Mouse (Mus musculus) Patski (cell line): Measurements from ENCODE around the gene Slc6a1. TPM values are rescaled to one million over a fixed set of nuclear protein-coding genes. Genes with fewer than 3 reads are reported as not detected.

Source experiments
- ATAC-seq: fragments of 100-300 bp; one replicate; pipeline ENCODE4 v1.8.0; 2021
- CTCF ChIA-PET: fragments of 350-600 bp; sonication (Branson Sonifier 250); formaldehyde crosslinking; loops from one replicate; lab custom pipeline; 2022; ENCODE audit warnings: inconsistent platforms; lab: Charles Lee
- POLR2A ChIA-PET: fragments of 350-600 bp; sonication (Branson Sonifier 250); formaldehyde crosslinking; loops from one replicate; lab custom pipeline; 2022; ENCODE audit warnings: antibody characterized with exemption, inconsistent platforms; lab: Charles Lee
- DNase-seq: peaks from one replicate; pipeline ENCODE4 v3.0.0-alpha.2; 2011; ENCODE audit warnings: low read depth, low spot score
- H3K27me3 ChIP-seq: fragments of 371-371 bp; one replicate; pipeline ENCODE4 v1.5.1; 2021
- CTCF ChIP-seq: fragments of 100-300 bp; IDR thresholded peaks from one replicate; pipeline ENCODE4 v1.5.1; 2021
- in situ Hi-C: fragments of 300-500 bp; cut with MboI; formaldehyde crosslinking; loops from 3 replicates; pipeline ENCODE4 v1.11.1; 2018; ENCODE audit warnings: low pct_unique_long_range_greater_than_20kb, mixed read lengths
- polyA plus RNA-seq: library from polyadenylated mRNA; unstranded; gene quantifications from one replicate; pipeline ENCODE4 v1.2.3, GENCODE M21; 2021

Gene Slc6a1
- polyA plus RNA-seq = not detected

DNA sequence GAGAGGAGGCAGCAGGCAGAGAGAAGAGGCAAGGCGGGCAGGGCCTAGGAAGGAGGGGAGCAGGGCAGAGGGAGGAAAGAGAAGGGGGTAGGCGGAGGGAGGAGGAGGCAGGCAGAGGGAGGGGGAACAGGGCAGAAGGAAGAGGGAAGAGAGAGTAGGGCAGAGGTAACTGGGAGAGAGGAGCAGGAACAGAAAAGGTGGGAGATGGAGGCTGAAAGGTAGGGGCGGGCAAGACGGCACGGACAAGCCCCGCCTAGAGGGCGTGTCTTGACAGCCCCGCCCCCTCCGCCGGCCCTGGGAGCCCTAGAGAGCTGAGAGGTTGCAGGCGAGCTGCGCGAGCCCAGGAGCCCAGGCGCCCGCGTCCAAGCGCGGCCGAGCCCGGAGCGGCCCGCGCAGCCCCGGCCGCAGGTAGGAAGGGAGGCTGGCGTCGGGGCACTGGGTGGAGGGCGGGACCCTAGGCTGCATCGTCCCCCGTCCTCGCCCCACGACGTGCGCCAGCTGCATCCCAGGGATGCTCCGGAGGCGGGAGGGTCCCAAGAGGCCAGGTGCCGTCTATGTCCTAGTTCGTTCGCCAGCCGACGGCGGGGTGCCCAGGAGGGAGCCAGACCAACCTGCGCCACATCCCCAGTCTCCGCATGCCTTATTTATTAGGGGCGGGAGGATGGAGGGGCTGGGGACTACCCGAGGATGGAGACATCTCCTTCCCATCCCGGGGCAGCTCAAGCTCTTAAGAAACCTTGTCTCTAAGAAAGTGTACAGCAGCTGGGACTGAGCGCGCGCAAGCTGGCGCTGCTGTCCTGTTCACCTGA, at the start of gene Slc6a1:
Slc6a1 (plus strand) TSS at position 167 of the 809 bp plus-strand sequence.
- ChIA-PET CTCF (no interaction called here), POLR2A (no interaction called here)
- ATAC-seq (no peak), DNase-seq (no peak)
- H3K27me3 ChIP-seq = peaks cover 19% of the 10 kb centered on the region
- TF ChIP-seq CTCF = no peak
- in situ Hi-C loops = no loop called here

GRCm38 (mm10) chr6:114238892-114239644, 43.4 kb upstream of the Slc6a1 start:
- CTCF ChIA-PET = interaction anchor here (1.7 kb wide), 1 partner anchor 11 kb away, joined by 5 read pairs; no protein-coding TSS in a partner anchor
- POLR2A ChIA-PET = no interaction called here
- ATAC-seq (no peak), DNase-seq (no peak)
- TF ChIP-seq CTCF = no peak
- in situ Hi-C loops = no loop called here
- H3K27me3 ChIP-seq = peaks cover 51% of the 10 kb centered on the region

- no peak for ATAC-seq
- TF ChIP-seq CTCF = no peak
Measured at GRCm38 (mm10) chr6:114245665-114246064, 36.8 kb upstream of the Slc6a1 start.

GRCm38 (mm10) chr6:114250311-114250710, 32.1 kb upstream of the Slc6a1 start:
- DNase-seq (no peak), ATAC-seq (peak; percentile 61)
- POLR2A ChIA-PET = no interaction called here
- TF ChIP-seq CTCF = peak; percentile 86
- in situ Hi-C loops = no loop called here
- CTCF ChIA-PET = interaction anchor here (1.2 to 1.5 kb wide), 5 partner anchors 8 to 26 kb away, joined by 3 to 5 read pairs (median 4); no protein-coding TSS in a partner anchor
- H3K27me3 ChIP-seq = peaks cover 11% of the 10 kb centered on the region

More at GRCm38 (mm10) chr6:114245665-114246064, 36.8 kb upstream of the Slc6a1 start:
- peaks cover 21% of the 10 kb centered on the region for H3K27me3 ChIP-seq
- no peak for DNase-seq
- in situ Hi-C loops = no loop called here
- CTCF ChIA-PET = no interaction called here
- POLR2A ChIA-PET = interaction anchor here (0.6 kb wide), 1 partner anchor 16 kb away, joined by 3 read pairs; no protein-coding TSS in a partner anchor

GRCm38 (mm10) chr6:114254927-114255326, 27.5 kb upstream of the Slc6a1 start:
- no peak for TF ChIP-seq CTCF
- no peak for ATAC-seq
- ChIA-PET CTCF (no interaction called here), POLR2A (no interaction called here)
- no peak for DNase-seq
- in situ Hi-C loops = no loop called here
- no peaks in the 10 kb centered on the region for H3K27me3 ChIP-seq

GRCm38 (mm10) chr6:114257762-114258361, 24.6 kb upstream of the Slc6a1 start:
- no peak for TF ChIP-seq CTCF
- ATAC-seq (no peak), DNase-seq (no peak)
- in situ Hi-C loops = no loop called here
- H3K27me3 ChIP-seq = peaks cover 4% of the 10 kb centered on the region
- ChIA-PET POLR2A (no interaction called here), CTCF (no interaction called here)

DNA sequence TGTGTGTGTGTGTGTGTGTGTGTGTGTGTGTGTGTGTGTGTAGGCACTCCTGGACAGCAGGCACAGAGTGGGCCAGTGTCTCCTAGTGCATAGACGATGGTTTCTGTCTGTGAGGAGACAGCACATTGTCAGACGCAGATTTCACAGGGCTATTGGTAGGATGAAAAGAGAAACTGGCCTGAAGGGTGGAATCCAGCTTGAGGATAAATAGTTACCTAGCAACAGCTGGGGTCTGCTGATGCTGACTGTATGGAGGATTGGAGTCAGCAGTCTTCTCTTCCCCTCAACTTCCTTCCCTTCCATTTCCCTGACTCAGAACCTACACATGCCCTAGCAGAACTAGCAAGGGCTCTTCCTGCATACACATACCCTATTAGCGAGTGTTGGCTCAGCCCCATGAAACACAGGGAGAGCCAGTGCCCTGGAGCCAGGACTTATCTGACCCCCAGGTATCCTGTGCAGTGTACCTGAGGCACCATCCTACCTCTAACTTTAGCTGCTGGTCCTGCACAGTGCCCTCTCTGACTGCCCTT, 23.7 kb upstream of the Slc6a1 start:
- ChIA-PET CTCF (no interaction called here), POLR2A (no interaction called here)
- in situ Hi-C loops = no loop called here
- H3K27me3 ChIP-seq = peaks cover 5% of the 10 kb centered on the region
- ATAC-seq (no peak), DNase-seq (no peak)
- no peak for TF ChIP-seq CTCF

GRCm38 (mm10) chr6:114261609-114262008, 20.8 kb upstream of the Slc6a1 start:
- no peak for TF ChIP-seq CTCF
- CTCF ChIA-PET = no interaction called here

GRCm38 (mm10) chr6:114264010-114264409, 18.4 kb upstream of the Slc6a1 start:
- no peak for TF ChIP-seq CTCF
- DNase-seq (no peak), ATAC-seq (no peak)
- in situ Hi-C loops = no loop called here
- peaks cover 11% of the 10 kb centered on the region for H3K27me3 ChIP-seq
- POLR2A ChIA-PET = no interaction called here
- CTCF ChIA-PET = no interaction called here

More at GRCm38 (mm10) chr6:114261609-114262008, 20.8 kb upstream of the Slc6a1 start:
- DNase-seq (no peak), ATAC-seq (no peak)
- in situ Hi-C loops = no loop called here
- POLR2A ChIA-PET = interaction anchor here (0.5 kb wide), 1 partner anchor 16 kb away, joined by 3 read pairs; no protein-coding TSS in a partner anchor
- H3K27me3 ChIP-seq = peaks cover 11% of the 10 kb centered on the region

DNA sequence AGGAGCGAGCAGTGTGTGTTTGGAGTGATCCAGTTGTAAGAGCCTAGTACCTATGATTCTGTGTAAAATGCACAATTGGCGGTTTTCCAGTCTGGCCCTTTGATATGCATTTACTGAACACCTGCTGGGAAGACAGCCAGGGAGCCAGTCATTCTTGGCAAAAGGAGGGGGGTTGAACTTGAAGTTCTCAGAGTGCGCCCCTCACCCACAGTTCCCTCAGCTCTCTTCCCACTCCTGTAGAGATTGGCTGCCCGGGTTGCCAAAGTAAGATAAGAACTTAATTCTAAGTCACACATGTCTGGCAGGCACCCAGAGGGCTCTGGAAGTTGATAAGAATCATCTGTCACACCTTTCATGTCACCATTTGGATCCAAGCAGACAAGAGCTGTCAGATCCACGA, 18.0 kb upstream of the Slc6a1 start:
- no peak for TF ChIP-seq CTCF
- ATAC-seq (no peak), DNase-seq (no peak)
- CTCF ChIA-PET = no interaction called here
- H3K27me3 ChIP-seq = peaks cover 11% of the 10 kb centered on the region
- in situ Hi-C loops = no loop called here
- POLR2A ChIA-PET = no interaction called here
